Mouse (Mus musculus) liver, embryonic 14.5 days (tissue): ENCODE data around the gene Ak1.

Experiments used
- CTCF ChIP-seq: IDR thresholded peaks from 2 replicates; pipeline ENCODE4 v1.5.1; 2016; ENCODE audit warnings: antibody characterized with exemption, low read depth, control low read depth
- EP300 ChIP-seq: IDR thresholded peaks from 2 replicates; pipeline ENCODE4 v1.6.1; 2016; ENCODE audit warnings: antibody characterized with exemption, low read depth

GRCm38 (mm10) chr2:32680051-32680451 is 58.5 kb downstream of the Ak1 start:
- TF ChIP-seq CTCF (no peak), EP300 (no peak)
